Mouse (Mus musculus) thymus, postnatal 14 days (tissue): ENCODE data around the gene Angel2.

Experiments used
- DNase-seq: peaks from one replicate; pipeline ENCODE4 v3.0.0; 2021

Angel2 gene

DNA sequence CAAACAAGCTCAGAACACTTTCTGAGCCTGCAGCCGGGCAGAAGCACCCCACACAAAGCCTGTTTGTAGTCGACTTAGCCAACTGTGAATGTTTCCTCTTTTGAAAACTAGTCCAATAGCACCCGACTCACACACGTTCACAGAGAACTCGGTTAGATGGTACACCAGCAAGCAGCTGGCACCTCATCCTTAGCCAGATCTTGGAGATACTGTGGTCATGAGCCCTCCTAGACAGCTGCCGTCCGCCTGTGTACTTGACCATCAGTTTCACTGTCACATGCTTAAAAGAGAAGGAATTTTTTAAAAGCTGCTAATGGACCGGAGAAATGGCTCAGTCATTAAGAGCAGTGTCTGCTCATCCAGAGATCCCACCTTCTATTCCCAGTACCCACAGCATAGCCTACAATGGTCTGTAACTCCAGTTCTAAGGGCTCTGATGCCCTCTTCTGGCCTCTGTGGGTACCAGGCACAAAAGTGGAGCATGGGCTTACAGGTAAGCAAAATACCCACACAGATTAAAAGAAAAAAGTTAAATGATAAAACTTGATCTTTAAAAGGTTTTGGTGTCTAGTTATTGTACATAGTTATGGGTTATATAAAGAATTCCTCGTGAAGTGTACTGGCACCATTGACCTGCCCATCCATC is 64.6 kb downstream of the Angel2 start:
- DNase-seq, result no peak

DNA sequence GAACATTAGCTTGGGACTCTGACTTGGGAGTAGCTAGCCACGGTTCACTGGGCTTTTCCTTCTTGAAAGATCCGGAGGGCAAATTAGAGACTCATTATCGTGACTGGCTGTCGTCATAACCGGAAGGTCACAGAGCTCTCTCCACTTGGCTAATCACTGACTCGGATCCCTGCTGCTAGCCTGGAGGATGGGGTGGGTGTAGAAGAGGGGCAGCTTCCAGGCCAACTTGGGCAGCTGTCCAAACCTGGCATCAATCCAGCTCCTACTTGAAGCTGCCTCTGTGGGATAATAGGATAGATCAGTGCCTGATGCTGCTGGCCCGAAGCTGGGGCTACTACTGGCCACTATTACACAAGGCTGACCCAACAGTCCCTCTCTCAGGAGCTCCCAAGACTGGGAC is 70.6 kb downstream of the Angel2 start:
- DNase-seq, result no peak

DNA sequence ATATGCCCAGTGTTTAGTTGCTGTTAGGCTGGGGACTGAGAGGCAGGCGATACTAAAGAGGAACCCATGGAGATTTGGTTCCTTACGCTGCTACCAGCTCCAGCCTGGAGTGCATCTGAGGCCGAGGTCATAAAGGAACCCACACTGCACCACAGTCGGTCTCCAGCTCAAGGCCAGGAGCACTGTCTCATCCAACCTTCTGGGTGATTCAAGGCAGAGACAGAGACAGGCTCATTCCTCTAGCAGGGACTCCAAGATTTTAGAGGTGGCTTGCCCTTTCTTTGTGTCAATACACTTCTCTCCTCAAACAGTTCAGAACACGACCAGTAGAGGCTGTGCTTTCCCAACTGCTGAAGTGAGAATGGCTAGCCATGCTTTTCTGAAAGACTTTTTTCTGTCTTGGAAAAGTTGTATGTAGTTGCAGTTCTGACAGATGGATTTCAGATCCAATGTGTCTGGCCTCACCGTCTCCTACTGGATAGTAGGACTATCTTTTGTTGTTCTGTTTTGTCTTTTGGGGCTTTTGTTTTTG is 71.5 kb downstream of the Angel2 start:
- no peak for DNase-seq
